Mouse (Mus musculus): Measurements from ENCODE around the gene Fis1.

DNA sequence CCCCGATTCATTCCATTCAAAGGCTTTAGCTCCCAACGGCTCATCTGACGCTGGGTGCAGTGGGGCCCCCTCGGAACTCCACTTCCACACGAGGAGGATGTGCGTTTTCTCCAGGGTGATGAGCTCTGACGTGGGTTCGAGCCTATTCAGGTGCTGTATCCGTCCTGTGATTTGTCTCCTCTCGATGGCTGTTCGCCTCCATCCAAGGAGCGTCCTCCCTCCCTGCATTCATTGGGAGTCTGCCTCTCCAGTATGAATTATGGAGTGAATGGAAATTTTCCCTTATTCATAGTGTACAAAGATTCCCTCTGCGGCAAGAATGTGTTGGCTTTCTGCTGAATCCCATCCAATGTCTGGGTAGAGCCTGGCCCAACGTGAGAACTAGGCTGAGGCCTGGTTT lies 21.2 kb upstream of the Fis1 start:
- TF ChIP-seq CTCF (IDR thresholded peaks at IDR 0.05) (no peak), EP300 (IDR thresholded peaks at IDR 0.05; ENCODE audit: insufficient read depth, low read depth, low read length) (no peak), POLR2A (IDR thresholded peaks at IDR 0.05; ENCODE audit: insufficient read depth, low read depth, low read length) (no peak)
